Mouse (Mus musculus): ENCODE data around the gene Mcm2.

GRCm38 (mm10) chr6:88934816-88935215, 36.2 kb upstream of the Mcm2 start:
- TF ChIP-seq POLR2A (IDR thresholded peaks at IDR 0.05; ENCODE audit: low read depth, low read length) = no peak
- TF ChIP-seq CTCF (IDR thresholded peaks at IDR 0.05; ENCODE audit: extremely low read depth, insufficient read depth, insufficient read length, insufficient replicate concordance) = no peak
